Mouse (Mus musculus): ENCODE results near the gene Krt86. TPM values are rescaled to one million over a fixed set of nuclear protein-coding genes. Genes with fewer than 3 reads are reported as not detected.

Krt86 gene
- polyA plus RNA-seq, 1 experiment from 2014 or later: not detected

DNA sequence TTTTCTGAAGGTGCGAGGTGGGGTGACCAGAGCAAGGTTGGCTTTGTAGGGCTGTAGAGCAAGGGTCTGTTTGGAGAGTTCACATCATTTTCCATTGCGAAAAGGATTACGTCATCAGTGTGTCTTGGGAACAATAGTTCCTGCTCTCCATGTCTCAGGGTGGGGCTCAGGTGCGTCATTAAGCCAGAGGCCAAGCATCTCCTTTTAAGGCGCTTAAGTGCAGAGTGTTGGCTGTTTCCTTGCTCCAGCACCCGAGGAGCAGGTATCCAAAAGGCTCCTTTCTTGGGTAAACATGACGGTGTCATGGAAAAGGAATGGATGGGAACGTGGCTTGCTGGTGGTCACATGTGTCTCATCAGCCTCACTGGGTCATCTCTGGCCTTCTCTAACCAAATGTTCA is 18.5 kb upstream of the Krt86 start:
- 89% methylated on average over 8 of the region's 8 CpGs for WGBS
- Histone ChIP-seq H3K9ac (ENCODE audit: low read length) (no peak overlapping the region), H3K9me3 (ENCODE audit: control insufficient read depth, low read length) (0 out of 2 replicates have a peak, but pooled peaks cover 2% of the 10 kb centered on the region), H3K27ac (replicated peaks; ENCODE audit: low read depth, low read length) (no peak overlapping the region), H3K27me3 (ENCODE audit: control insufficient read depth, insufficient read depth, low read length) (no peaks in the 10 kb centered on the region), H3K4me1 (ENCODE audit: control insufficient read depth, insufficient read depth, low read length) (no peaks in the 10 kb centered on the region), H3K36me3 (ENCODE audit: control insufficient read depth, insufficient read depth, low read length) (no peaks in the 10 kb centered on the region), H3K4me2 (ENCODE audit: low read depth, severe bottlenecking) (no peak overlapping the region), H3K4me3 (ENCODE audit: low read depth, low read length) (no peak overlapping the region)
- DNase-seq (ENCODE audit: low spot score): no peak
- ATAC-seq (ENCODE audit: insufficient number of reproducible peaks, low FRiP score, low TSS enrichment, low read depth): no peak

DNA sequence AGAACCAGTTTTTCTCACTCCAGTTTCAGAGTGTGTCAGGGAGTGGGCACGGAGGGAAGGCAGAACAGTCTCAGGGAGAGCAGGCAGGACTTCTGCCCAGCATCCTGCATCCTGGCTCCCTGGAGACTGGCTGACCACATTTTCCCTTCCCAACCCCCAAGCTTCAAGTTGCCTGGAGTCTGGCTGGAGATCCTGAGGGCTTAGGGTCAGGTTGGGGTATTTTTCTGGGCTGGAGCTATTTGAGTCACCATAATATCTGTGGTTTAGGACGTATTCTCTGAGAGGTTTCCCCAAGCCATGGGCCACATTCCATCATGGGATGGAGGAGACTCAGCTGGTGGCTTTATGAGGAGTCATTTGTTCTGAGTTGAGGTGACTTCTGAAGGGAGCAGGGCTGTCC is 18.0 kb upstream of the Krt86 start:
- 87% methylated on average over 2 of the region's 2 CpGs for WGBS

DNA sequence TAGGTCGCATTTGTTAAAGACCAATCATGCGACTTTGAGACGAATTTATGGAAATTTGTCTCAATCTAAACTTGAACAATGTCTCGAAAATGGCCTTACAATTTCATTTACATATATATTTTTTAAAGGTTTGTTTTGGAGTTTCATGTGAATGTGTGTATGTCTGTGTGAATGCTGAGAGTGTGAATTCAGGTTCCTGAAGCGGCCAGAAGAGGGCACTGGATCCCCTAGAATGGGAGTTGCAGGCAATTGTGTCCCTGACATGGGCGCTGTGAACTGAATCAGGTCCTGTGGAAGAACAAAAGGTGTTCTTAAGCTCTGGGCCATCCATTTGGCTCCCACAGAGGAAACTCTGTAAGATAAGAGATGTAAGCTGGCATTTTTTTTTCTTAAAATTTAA is 17.4 kb upstream of the Krt86 start:
- WGBS: 88% methylated on average over 6 of the region's 6 CpGs
- ATAC-seq (ENCODE audit: insufficient number of reproducible peaks, low FRiP score, low TSS enrichment, low read depth): no peak

More for the DNA sequence above, 18.0 kb upstream of the Krt86 start:
- Histone ChIP-seq H3K36me3 (ENCODE audit: control insufficient read depth, insufficient read depth, low read length) (no peaks in the 10 kb centered on the region), H3K4me3 (ENCODE audit: low read depth, low read length) (no peak overlapping the region), H3K9ac (ENCODE audit: low read length) (no peak overlapping the region), H3K4me1 (ENCODE audit: control insufficient read depth, insufficient read depth, low read length) (no peaks in the 10 kb centered on the region), H3K27ac (replicated peaks; ENCODE audit: low read depth, low read length) (no peak overlapping the region), H3K4me2 (ENCODE audit: low read depth, severe bottlenecking) (no peak overlapping the region), H3K9me3 (ENCODE audit: control insufficient read depth, low read length) (0 out of 2 replicates have a peak, but pooled peaks cover 2% of the 10 kb centered on the region), H3K27me3 (ENCODE audit: control insufficient read depth, insufficient read depth, low read length) (no peaks in the 10 kb centered on the region)
- ATAC-seq (ENCODE audit: insufficient number of reproducible peaks, low FRiP score, low TSS enrichment, low read depth) (no peak), DNase-seq (ENCODE audit: low spot score) (no peak)

DNA sequence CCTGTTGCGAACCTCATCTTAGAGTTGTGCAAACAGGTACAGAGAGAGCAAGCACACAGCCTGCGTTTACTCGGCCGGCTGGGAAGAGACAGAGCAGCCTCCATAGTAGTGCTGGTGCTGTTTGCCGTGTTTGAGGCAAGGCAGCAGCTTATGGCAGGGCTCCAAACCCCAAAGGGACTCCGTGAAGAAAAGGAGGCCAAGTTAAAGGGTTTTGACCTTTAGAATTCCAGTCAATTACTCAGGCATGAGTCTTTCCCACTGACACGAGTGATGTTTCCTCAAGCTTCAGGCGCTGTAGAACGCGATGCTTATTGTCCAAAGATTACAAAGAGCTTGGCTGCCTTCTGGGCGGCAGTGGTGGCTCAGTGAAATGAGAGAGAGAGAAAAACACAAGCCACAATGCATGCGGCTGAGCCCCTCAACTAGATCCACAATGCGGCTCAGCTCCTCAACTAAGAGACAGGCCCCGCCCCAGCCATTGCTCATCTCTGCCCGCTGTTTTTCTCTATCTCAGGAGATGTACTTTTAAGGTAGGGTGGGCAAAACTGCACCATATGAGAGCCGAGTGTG is 14.8 kb upstream of the Krt86 start:
- Histone ChIP-seq H3K9ac (ENCODE audit: low read length) (no peak overlapping the region), H3K9me3 (ENCODE audit: control insufficient read depth, low read length) (0 out of 2 replicates have a peak, but pooled peaks cover 2% of the 10 kb centered on the region), H3K4me2 (ENCODE audit: low read depth, severe bottlenecking) (no peak overlapping the region), H3K4me3 (ENCODE audit: low read depth, low read length) (no peak overlapping the region), H3K27me3 (ENCODE audit: control insufficient read depth, insufficient read depth, low read length) (no peaks in the 10 kb centered on the region), H3K4me1 (ENCODE audit: control insufficient read depth, insufficient read depth, low read length) (no peaks in the 10 kb centered on the region), H3K27ac (replicated peaks; ENCODE audit: low read depth, low read length) (no peak overlapping the region), H3K36me3 (ENCODE audit: control insufficient read depth, insufficient read depth, low read length) (no peaks in the 10 kb centered on the region)
- DNase-seq (ENCODE audit: low spot score): no peak
- WGBS: 84% methylated on average over 16 of the region's 16 CpGs
- ATAC-seq (ENCODE audit: insufficient number of reproducible peaks, low FRiP score, low TSS enrichment, low read depth): no peak

More for the DNA sequence above, 17.4 kb upstream of the Krt86 start:
- Histone ChIP-seq H3K9me3 (ENCODE audit: control insufficient read depth, low read length) (0 out of 2 replicates have a peak, but pooled peaks cover 2% of the 10 kb centered on the region), H3K4me3 (ENCODE audit: low read depth, low read length) (no peak overlapping the region), H3K9ac (ENCODE audit: low read length) (no peak overlapping the region), H3K4me1 (ENCODE audit: control insufficient read depth, insufficient read depth, low read length) (no peaks in the 10 kb centered on the region), H3K36me3 (ENCODE audit: control insufficient read depth, insufficient read depth, low read length) (no peaks in the 10 kb centered on the region), H3K4me2 (ENCODE audit: low read depth, severe bottlenecking) (no peak overlapping the region), H3K27ac (replicated peaks; ENCODE audit: low read depth, low read length) (no peak overlapping the region), H3K27me3 (ENCODE audit: control insufficient read depth, insufficient read depth, low read length) (no peaks in the 10 kb centered on the region)
- DNase-seq (ENCODE audit: low spot score): no peak

DNA sequence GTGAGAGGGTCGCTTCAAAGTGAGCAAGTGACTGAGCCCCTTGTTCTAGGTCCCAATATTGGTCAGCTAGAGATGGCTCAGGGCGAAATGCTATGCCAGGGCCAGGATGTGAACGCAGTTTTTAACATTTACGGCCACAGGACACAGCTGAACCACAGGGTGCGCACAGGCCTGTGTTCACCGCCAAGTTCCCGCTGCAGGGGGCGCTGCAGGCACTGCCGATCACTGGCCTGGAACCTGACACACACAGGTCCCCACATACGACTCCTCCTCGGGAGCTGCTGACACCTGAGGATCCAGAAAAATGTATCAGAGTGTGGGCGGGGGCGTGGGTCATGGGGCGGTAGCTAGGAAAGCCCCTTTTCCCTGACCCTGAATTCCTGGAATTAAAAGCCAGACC is 14.0 kb upstream of the Krt86 start:
- H3K4me2 ChIP-seq (ENCODE audit: low read depth, severe bottlenecking): no peak overlapping the region
- H3K9me3 ChIP-seq (ENCODE audit: control insufficient read depth, low read length): 0 out of 2 replicates have a peak, but pooled peaks cover 2% of the 10 kb centered on the region
- no peaks in the 10 kb centered on the region for H3K36me3 ChIP-seq (ENCODE audit: control insufficient read depth, insufficient read depth, low read length)
- WGBS: 79% methylated on average over 14 of the region's 14 CpGs
- H3K9ac ChIP-seq (ENCODE audit: low read length): no peak overlapping the region
- ATAC-seq (ENCODE audit: insufficient number of reproducible peaks, low FRiP score, low TSS enrichment, low read depth): no peak
- no peaks in the 10 kb centered on the region for H3K27me3 ChIP-seq (ENCODE audit: control insufficient read depth, insufficient read depth, low read length)
- no peak overlapping the region for H3K4me3 ChIP-seq (ENCODE audit: low read depth, low read length)
- DNase-seq (ENCODE audit: low spot score): no peak
- no peak overlapping the region for H3K27ac ChIP-seq (replicated peaks; ENCODE audit: low read depth, low read length)
- no peaks in the 10 kb centered on the region for H3K4me1 ChIP-seq (ENCODE audit: control insufficient read depth, insufficient read depth, low read length)

DNA sequence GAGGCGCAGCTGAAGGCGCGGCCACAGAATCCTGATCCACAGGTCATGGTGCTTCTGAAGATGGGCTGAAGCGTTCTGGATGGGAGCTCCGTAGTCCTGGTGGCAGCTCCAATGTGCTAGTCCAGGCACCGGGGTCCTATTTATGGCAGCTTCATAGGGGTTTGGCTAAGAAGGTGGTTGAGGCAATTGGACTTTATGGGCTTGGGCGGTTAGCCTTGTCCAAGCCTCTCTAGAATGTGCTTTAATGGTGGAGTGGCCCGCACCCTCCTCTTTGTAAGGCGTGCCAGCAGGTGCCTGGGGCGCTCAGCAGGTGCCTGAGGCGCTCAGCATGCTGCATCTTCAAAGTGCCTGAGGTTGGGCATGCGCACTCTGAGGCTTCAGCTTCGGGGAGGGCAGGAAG is 9.6 kb upstream of the Krt86 start, which contains the start of gene Krt81:
Krt81 (minus strand) TSS at position 101 of the 400 bp plus-strand sequence.
- H3K4me2 ChIP-seq (ENCODE audit: low read depth, severe bottlenecking): no peak within 1 kb of the TSS
- H3K9ac ChIP-seq (ENCODE audit: low read length): no peak within 1 kb of the TSS

DNA sequence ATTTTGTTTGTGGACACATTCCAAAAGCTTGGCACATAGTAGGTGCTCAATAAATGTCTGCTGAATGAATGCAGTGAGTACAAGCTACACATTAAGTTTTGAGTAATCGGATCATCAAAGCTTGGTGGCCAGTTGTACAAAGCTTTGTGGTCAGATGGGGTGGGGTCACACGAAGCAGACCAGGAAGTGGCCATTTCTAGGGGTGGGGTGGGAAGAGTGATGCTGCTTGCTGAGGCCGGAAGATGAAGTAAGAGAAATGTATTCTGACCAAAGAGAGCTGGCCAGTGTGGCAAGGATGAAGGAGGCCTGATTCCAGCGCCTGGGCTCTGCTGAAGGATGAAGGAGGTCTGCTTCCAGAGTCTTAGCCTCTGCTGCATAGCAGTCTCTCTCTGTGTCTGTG is 4.2 kb upstream of the Krt86 start:
- Histone ChIP-seq H3K4me1 (ENCODE audit: control insufficient read depth, insufficient read depth, low read length) (no peaks in the 10 kb centered on the region), H3K4me3 (ENCODE audit: low read depth, low read length) (no peak overlapping the region), H3K36me3 (ENCODE audit: control insufficient read depth, insufficient read depth, low read length) (no peaks in the 10 kb centered on the region), H3K4me2 (ENCODE audit: low read depth, severe bottlenecking) (no peak overlapping the region), H3K9me3 (ENCODE audit: control insufficient read depth, low read length) (no peaks in the 10 kb centered on the region), H3K27ac (replicated peaks; ENCODE audit: low read depth, low read length) (no peak overlapping the region), H3K27me3 (ENCODE audit: control insufficient read depth, insufficient read depth, low read length) (no peaks in the 10 kb centered on the region), H3K9ac (ENCODE audit: low read length) (no peak overlapping the region)
- ATAC-seq (ENCODE audit: insufficient number of reproducible peaks, low FRiP score, low TSS enrichment, low read depth) (no peak), DNase-seq (ENCODE audit: low spot score) (no peak)
- 79% methylated on average over 4 of the region's 4 CpGs for WGBS

More for the DNA sequence above, 9.6 kb upstream of the Krt86 start, which contains the start of gene Krt81:
- Histone ChIP-seq H3K4me3 (ENCODE audit: low read depth, low read length) (no peak within 1 kb of the TSS), H3K9me3 (ENCODE audit: control insufficient read depth, low read length) (no peaks in the 10 kb centered on the region), H3K36me3 (ENCODE audit: control insufficient read depth, insufficient read depth, low read length) (no peaks in the 10 kb centered on the region), H3K27ac (replicated peaks; ENCODE audit: low read depth, low read length) (no peak within 1 kb of the TSS), H3K4me1 (ENCODE audit: control insufficient read depth, insufficient read depth, low read length) (no peaks in the 10 kb centered on the region), H3K27me3 (ENCODE audit: control insufficient read depth, insufficient read depth, low read length) (no peaks in the 10 kb centered on the region)
- DNase-seq (ENCODE audit: low spot score) (no peak), ATAC-seq (ENCODE audit: insufficient number of reproducible peaks, low FRiP score, low TSS enrichment, low read depth) (no peak)
- WGBS: 81% methylated on average over 13 of the region's 13 CpGs

DNA sequence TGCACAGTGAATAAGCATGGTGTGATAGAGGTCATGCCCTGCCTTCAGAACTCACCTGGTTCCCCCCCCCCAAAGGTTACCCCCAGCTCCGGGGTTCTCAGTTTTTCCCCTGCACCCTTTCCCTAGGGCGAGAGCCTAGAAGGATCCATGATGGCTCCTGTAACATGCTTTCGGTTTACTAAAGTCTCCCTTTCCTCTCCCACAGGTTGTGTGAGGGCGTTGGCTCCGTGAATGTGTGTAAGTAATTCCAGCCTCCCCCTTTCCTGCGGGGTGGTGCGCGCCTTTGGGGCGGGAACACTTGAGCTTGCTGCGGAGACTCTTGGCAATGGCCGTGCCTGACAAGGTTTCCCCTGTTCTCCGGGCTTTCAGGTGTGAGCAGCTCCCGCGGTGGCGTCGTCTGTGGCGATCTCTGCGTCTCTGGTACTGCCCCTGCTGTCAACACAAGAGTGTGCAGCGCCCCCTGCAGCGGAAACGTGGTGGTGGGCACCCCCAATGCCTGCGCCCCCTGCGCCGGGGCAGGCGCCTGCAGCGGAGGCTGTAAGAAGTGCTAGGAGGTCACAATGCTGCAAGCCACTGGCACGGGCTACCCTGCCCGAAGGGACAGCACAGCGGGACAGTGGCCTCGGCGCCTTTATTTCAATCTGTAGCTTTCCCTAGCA is 5.9 kb downstream of the Krt86 start:
- Histone ChIP-seq H3K27me3 (ENCODE audit: control insufficient read depth, insufficient read depth, low read length) (peaks cover 4% of the 10 kb centered on the region; the same call in 1 of the 2 replicates), H3K36me3 (ENCODE audit: control insufficient read depth, insufficient read depth, low read length) (no peaks in the 10 kb centered on the region), H3K9ac (ENCODE audit: low read length) (no peak overlapping the region), H3K4me3 (ENCODE audit: low read depth, low read length) (peak overlapping the region; percentile 16; the same call in 1 of the 2 replicates), H3K27ac (replicated peaks; ENCODE audit: low read depth, low read length) (no peak overlapping the region), H3K4me1 (ENCODE audit: control insufficient read depth, insufficient read depth, low read length) (0 out of 2 replicates have a peak, but pooled peaks cover 4% of the 10 kb centered on the region), H3K4me2 (ENCODE audit: low read depth, severe bottlenecking) (peak overlapping the region; percentile 45), H3K9me3 (ENCODE audit: control insufficient read depth, low read length) (no peaks in the 10 kb centered on the region)
- WGBS: 12% methylated on average over 31 of the region's 31 CpGs
- ATAC-seq (ENCODE audit: insufficient number of reproducible peaks, low FRiP score, low TSS enrichment, low read depth) (no peak), DNase-seq (ENCODE audit: low spot score) (peak; percentile 76)

Data from limb, embryonic 11.5 days (tissue).